Mouse (Mus musculus) stomach, embryonic 16.5 days (tissue): ENCODE results near the gene Slc39a11. TPM values are rescaled to one million over a fixed set of nuclear protein-coding genes. Genes with fewer than 3 reads are reported as not detected.
A peak's percentile ranks its signal among the peaks of the same experiment; 100 is the strongest.

Experiments
- ATAC-seq: fragments of 200-750 bp; cut with Nextera tagmentation; 2 replicates; pipeline ENCODE4 v1.8.0; 2017; ENCODE audit warnings: moderate number of reproducible peaks, moderate TSS enrichment; ENCODE audit not compliant: insufficient read depth, low FRiP score
- H3K27ac ChIP-seq: fragments of 300-500 bp; sonication (generic); 2 replicates; pipeline ENCODE4 v1.5.1; 2014; ENCODE audit warnings: low read length
- H3K27me3 ChIP-seq: fragments of 300-500 bp; sonication (generic); 2 replicates; pipeline ENCODE4 v1.6.1; 2014; ENCODE audit warnings: low read length, control low read depth, mixed read lengths; ENCODE audit not compliant: control insufficient read depth, insufficient read depth
- H3K36me3 ChIP-seq: fragments of 300-500 bp; sonication (generic); 2 replicates; pipeline ENCODE4 v1.6.1; 2014; ENCODE audit warnings: low read length; ENCODE audit not compliant: control insufficient read depth, insufficient read depth
- H3K4me1 ChIP-seq: fragments of 300-500 bp; sonication (generic); 2 replicates; pipeline ENCODE4 v1.6.1; 2014; ENCODE audit warnings: low read length, control low read depth, mixed read lengths; ENCODE audit not compliant: control insufficient read depth, insufficient read depth
- H3K4me2 ChIP-seq: fragments of 300-500 bp; sonication (generic); 2 replicates; pipeline ENCODE4 v1.6.1; 2014; ENCODE audit warnings: low read depth, low read length, mixed read lengths
- H3K4me3 ChIP-seq: fragments of 300-500 bp; sonication (generic); replicated peaks from 2 replicates; pipeline ENCODE4 v1.5.1; 2014; ENCODE audit warnings: mild to moderate bottlenecking, low read length
- H3K9ac ChIP-seq: fragments of 300-500 bp; sonication (generic); 2 replicates; pipeline ENCODE4 v1.6.1; 2014; ENCODE audit warnings: low read length
- H3K9me3 ChIP-seq: fragments of 300-500 bp; sonication (generic); replicated peaks from 2 replicates; pipeline ENCODE4 v1.6.1; 2016; ENCODE audit warnings: low read length, control low read depth; ENCODE audit not compliant: control insufficient read depth
- WGBS: fragments of 180-500 bp; shearing (Covaris S2); extraction: QIAGEN DNeasy Blood & Tissue Kit; methylation state at CpG from one replicate; pipeline ENCODE4 v1.1.7; 2014; 5-methylcytosine and 5-hydroxymethylcytosine counted together
- polyA plus RNA-seq: library from polyadenylated mRNA; unstranded; fragments of >200 nt; fragmentation: Nextera tagmentation; extraction: Ambion mirVana; gene quantifications from 2 replicates; pipeline ENCODE4 v1.2.1, GENCODE M21; 2015

The Slc39a11 gene
- polyA plus RNA-seq, 1 experiment from 2014 or later: 47.9 TPM

- Histone ChIP-seq H3K9me3 (no peaks in the 10 kb centered on the region), H3K9ac (no peak overlapping the region), H3K4me3 (no peak overlapping the region), H3K4me2 (peak overlapping the region; percentile 25), H3K27ac (peak overlapping the region; percentile 18; the same call in 1 of the 2 replicates), H3K36me3 (no peaks in the 10 kb centered on the region), H3K27me3 (no peaks in the 10 kb centered on the region), H3K4me1 (0 out of 2 replicates have a peak, but pooled peaks cover 1% of the 10 kb centered on the region)
- WGBS: 58% methylated on average over 8 of the region's 8 CpGs
- peak; percentile 74; the same call in 1 of the 2 replicates for ATAC-seq
Observed at GRCm38 (mm10) chr11:113631862-113632261, 18.0 kb downstream of the Slc39a11 start.

GRCm38 (mm10) chr11:113631302-113631701 is 18.6 kb downstream of the Slc39a11 start:
- Histone ChIP-seq H3K36me3 (no peaks in the 10 kb centered on the region), H3K4me2 (peak overlapping the region; percentile 25), H3K4me3 (no peak overlapping the region), H3K27ac (peak overlapping the region; percentile 29; the same call in 1 of the 2 replicates), H3K27me3 (no peaks in the 10 kb centered on the region), H3K9me3 (no peaks in the 10 kb centered on the region), H3K9ac (no peak overlapping the region), H3K4me1 (0 out of 2 replicates have a peak, but pooled peaks cover 2% of the 10 kb centered on the region)
- 56% methylated on average over 8 of the region's 8 CpGs for WGBS
- 0 out of 2 replicates have a peak, but pooled peaks have one; percentile 27 for ATAC-seq

- no peaks in the 10 kb centered on the region for H3K27me3 ChIP-seq
- 0 out of 2 replicates have a peak, but pooled peaks cover 2% of the 10 kb centered on the region for H3K4me1 ChIP-seq
- 53% methylated on average over 7 of the region's 7 CpGs for WGBS
- H3K9me3 ChIP-seq: no peaks in the 10 kb centered on the region
- H3K4me2 ChIP-seq: peak overlapping the region; percentile 20; the same call in 1 of the 2 replicates
- no peak overlapping the region for H3K4me3 ChIP-seq
- no peak for ATAC-seq
- no peak overlapping the region for H3K9ac ChIP-seq
- no peaks in the 10 kb centered on the region for H3K36me3 ChIP-seq
- no peak overlapping the region for H3K27ac ChIP-seq
Observed at GRCm38 (mm10) chr11:113630642-113631041, 19.2 kb downstream of the Slc39a11 start.

DNA sequence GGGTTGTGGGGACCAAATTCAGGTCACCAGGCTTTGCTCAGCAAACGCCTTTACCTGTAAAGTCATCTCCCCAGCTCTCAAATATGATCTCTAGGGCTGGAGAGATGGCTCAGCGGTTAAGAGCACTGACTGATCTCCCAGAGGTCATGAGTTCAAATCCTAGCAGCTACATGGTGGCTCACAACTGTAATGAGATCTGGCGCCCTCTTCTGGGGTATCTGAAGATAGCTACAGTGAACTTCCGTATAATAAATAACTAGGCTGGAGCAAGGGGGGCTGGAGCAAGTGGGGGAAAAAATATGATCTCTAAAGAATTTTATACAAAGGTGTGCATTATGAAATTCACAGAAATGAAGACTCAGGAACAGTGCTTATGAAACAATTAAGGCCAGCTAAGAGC is 22.1 kb downstream of the Slc39a11 start:
- H3K9me3 ChIP-seq: no peaks in the 10 kb centered on the region
- no peak overlapping the region for H3K9ac ChIP-seq
- WGBS: 58% methylated on average over 4 of the region's 4 CpGs
- no peak overlapping the region for H3K4me3 ChIP-seq
- H3K4me2 ChIP-seq: no peak overlapping the region
- no peaks in the 10 kb centered on the region for H3K36me3 ChIP-seq
- H3K4me1 ChIP-seq: 0 out of 2 replicates have a peak, but pooled peaks cover 2% of the 10 kb centered on the region
- no peak for ATAC-seq
- H3K27ac ChIP-seq: no peak overlapping the region
- no peaks in the 10 kb centered on the region for H3K27me3 ChIP-seq

GRCm38 (mm10) chr11:113625437-113625836 is 24.4 kb downstream of the Slc39a11 start:
- no peak for ATAC-seq
- peaks cover 12% of the 10 kb centered on the region; the same call in 1 of the 2 replicates for H3K27me3 ChIP-seq
- 0 out of 2 replicates have a peak, but pooled peaks cover 2% of the 10 kb centered on the region for H3K4me1 ChIP-seq
- H3K27ac ChIP-seq: no peak overlapping the region
- no peak overlapping the region for H3K9ac ChIP-seq
- no peak overlapping the region for H3K4me2 ChIP-seq
- no peaks in the 10 kb centered on the region for H3K9me3 ChIP-seq
- H3K36me3 ChIP-seq: no peaks in the 10 kb centered on the region
- 85% methylated on average over 18 of the region's 18 CpGs for WGBS
- no peak overlapping the region for H3K4me3 ChIP-seq

GRCm38 (mm10) chr11:113622028-113622427 is 27.9 kb downstream of the Slc39a11 start:
- H3K9ac ChIP-seq: no peak overlapping the region
- H3K4me3 ChIP-seq: no peak overlapping the region
- no peak overlapping the region for H3K27ac ChIP-seq
- ATAC-seq: no peak
- H3K36me3 ChIP-seq: no peaks in the 10 kb centered on the region
- H3K4me1 ChIP-seq: peaks cover 21% of the 10 kb centered on the region; the same call in 1 of the 2 replicates
- H3K9me3 ChIP-seq: no peaks in the 10 kb centered on the region
- H3K27me3 ChIP-seq: peaks cover 29% of the 10 kb centered on the region
- H3K4me2 ChIP-seq: no peak overlapping the region
- WGBS: 77% methylated on average over 4 of the region's 4 CpGs

- H3K36me3 ChIP-seq: no peaks in the 10 kb centered on the region
- no peak overlapping the region for H3K27ac ChIP-seq
- H3K4me1 ChIP-seq: peaks cover 19% of the 10 kb centered on the region; the same call in 1 of the 2 replicates
- no peak for ATAC-seq
- no peak overlapping the region for H3K4me2 ChIP-seq
- H3K4me3 ChIP-seq: no peak overlapping the region
- no peaks in the 10 kb centered on the region for H3K9me3 ChIP-seq
- no peak overlapping the region for H3K9ac ChIP-seq
- 74% methylated on average over 2 of the region's 2 CpGs for WGBS
- peaks cover 29% of the 10 kb centered on the region for H3K27me3 ChIP-seq
Observed at GRCm38 (mm10) chr11:113621001-113621400, 28.9 kb downstream of the Slc39a11 start.

DNA sequence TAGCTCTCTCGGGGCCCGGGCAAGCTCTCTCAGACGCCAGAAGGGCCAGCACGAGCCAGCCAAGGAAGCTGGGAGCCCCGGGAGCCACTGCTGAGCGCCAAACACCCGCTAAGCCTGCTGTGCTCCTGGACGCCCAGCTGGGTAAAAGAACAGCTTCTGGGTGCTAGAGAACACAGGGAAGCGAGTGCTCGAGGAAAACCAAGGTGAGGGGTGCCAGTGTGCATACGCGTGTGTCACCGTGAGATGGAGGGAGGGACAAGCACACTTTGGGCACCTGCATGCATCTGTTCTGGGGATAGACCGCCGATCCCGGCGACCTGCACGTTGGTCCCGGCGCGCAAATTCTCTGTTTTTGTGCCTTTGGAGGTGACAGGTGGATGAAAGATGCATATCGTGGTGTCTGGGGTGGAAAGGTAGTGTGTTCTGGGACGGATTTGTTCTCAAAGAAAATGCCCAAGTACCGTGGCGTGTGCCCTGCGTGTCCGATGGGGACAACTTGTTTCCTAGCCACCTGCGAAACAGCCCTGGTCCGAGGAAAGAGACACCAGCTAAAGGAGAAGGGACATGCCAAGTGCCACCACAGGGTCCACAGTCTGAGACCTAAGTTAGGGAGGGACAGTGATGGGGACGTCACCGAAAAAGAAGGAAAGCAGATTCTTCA is 30.3 kb downstream of the Slc39a11 start:
- Histone ChIP-seq H3K36me3 (no peaks in the 10 kb centered on the region), H3K27ac (no peak overlapping the region), H3K4me1 (peaks cover 19% of the 10 kb centered on the region; the same call in 1 of the 2 replicates), H3K9me3 (no peaks in the 10 kb centered on the region), H3K9ac (peak overlapping the region; percentile 51), H3K4me3 (peak overlapping the region; percentile 45), H3K27me3 (peaks cover 29% of the 10 kb centered on the region), H3K4me2 (peak overlapping the region; percentile 74)
- 4% methylated on average over 31 of the region's 31 CpGs for WGBS
- 0 out of 2 replicates have a peak, but pooled peaks have one; percentile 6 for ATAC-seq

- ATAC-seq: peak; percentile 48; the same call in 1 of the 2 replicates
- H3K4me1 ChIP-seq: peaks cover 19% of the 10 kb centered on the region; the same call in 1 of the 2 replicates
- no peaks in the 10 kb centered on the region for H3K36me3 ChIP-seq
- H3K27me3 ChIP-seq: peaks cover 29% of the 10 kb centered on the region
- H3K27ac ChIP-seq: no peak within 1 kb of the TSS
- WGBS: 1% methylated on average over 54 of the region's 54 CpGs
- peak within 1 kb of the TSS; percentile 74 for H3K4me2 ChIP-seq
- H3K4me3 ChIP-seq: peak within 1 kb of the TSS; percentile 45
- peak within 1 kb of the TSS; percentile 53 for H3K9ac ChIP-seq
- no peaks in the 10 kb centered on the region for H3K9me3 ChIP-seq
Observed at GRCm38 (mm10) chr11:113618672-113619419, 31.0 kb downstream of the Slc39a11 start, which contains the start of gene Sstr2. TSS of gene Sstr2 (plus strand) at chr11:113619342.
